Mouse (Mus musculus) subcutaneous adipose tissue, adult 2 months (tissue): ENCODE measurements around the gene Vmn2r53. TPM values are rescaled to one million over a fixed set of nuclear protein-coding genes. Genes with fewer than 3 reads are reported as not detected.

Source experiments
- polyA plus RNA-seq: library from polyadenylated mRNA; depleted of rRNA; stranded (reverse); fragments of >200 nt; gene quantifications from 2 replicates; pipeline ENCODE4 v1.2.3, GENCODE M21; 2012; ENCODE audit warnings: low replicate concordance; rRNA removed

Vmn2r53 gene
- polyA plus RNA-seq = under 0.01 TPM in 1 of 2 replicates, not detected in the other

GRCm38 (mm10) chr7:12608688-12609087 is at the start of gene Vmn2r53:
Vmn2r53 (minus strand) TSS chr7:12608788.

GRCm38 (mm10) chr7:12640219-12640618 is 31.6 kb upstream of the Vmn2r53 start, which contains the start of gene Vmn2r54:
Vmn2r54 (minus strand) TSS chr7:12640319.

Other genes starting within 250 kb of the Vmn2r53 start
- not detected in 2 replicates for gene Vmn1r84, start 239.5 kb downstream of the Vmn2r53 start, polyA plus RNA-seq
- gene Zfp551, start 186.0 kb downstream of the Vmn2r53 start, polyA plus RNA-seq = 0.93 and 1.9 TPM in 2 replicates
- gene Zfp606, start 130.5 kb downstream of the Vmn2r53 start, polyA plus RNA-seq = 2.4 and 4.8 TPM in 2 replicates
- not detected in 2 replicates for gene 2900092C05Rik, start 96.3 kb downstream of the Vmn2r53 start, polyA plus RNA-seq
- not detected in 2 replicates for gene Vmn2r54, start 31.5 kb upstream of the Vmn2r53 start, polyA plus RNA-seq
- not detected in 2 replicates for gene Vmn2r55, start 76.2 kb upstream of the Vmn2r53 start, polyA plus RNA-seq
- not detected in 2 replicates for gene Vmn2r56, start 126.2 kb upstream of the Vmn2r53 start, polyA plus RNA-seq
- gene Zscan18, start 194.8 kb upstream of the Vmn2r53 start, polyA plus RNA-seq = 1.1 and 5.5 TPM in 2 replicates
- gene Zfp329, start 210.1 kb upstream of the Vmn2r53 start, polyA plus RNA-seq = 2.1 and 3.4 TPM in 2 replicates
- gene Zfp110, start 226.0 kb upstream of the Vmn2r53 start, polyA plus RNA-seq = 12.8 and 17.1 TPM in 2 replicates